Mouse (Mus musculus) ES-Bruce4 (cell line): ENCODE data around the gene Gm17651. TPM values are rescaled to one million over a fixed set of nuclear protein-coding genes. Genes with fewer than 3 reads are reported as not detected.
A peak's percentile ranks its signal among the peaks of the same experiment; 100 is the strongest.

ENCODE experiments used
- H3K27ac ChIP-seq: 2 replicates; pipeline ENCODE4 v1.5.1; 2012; ENCODE audit warnings: low read length, inconsistent platforms; ENCODE audit not compliant: insufficient read depth
- H3K27me3 ChIP-seq: 2 replicates; pipeline ENCODE4 v1.6.1; 2012; ENCODE audit warnings: mild to moderate bottlenecking, low read length, inconsistent platforms; ENCODE audit not compliant: control insufficient read depth, poor library complexity, insufficient read depth, severe bottlenecking
- H3K36me3 ChIP-seq: 2 replicates; pipeline ENCODE4 v1.6.1; 2012; ENCODE audit warnings: inconsistent platforms, mild to moderate bottlenecking, low read length, moderate library complexity; ENCODE audit not compliant: control insufficient read depth, poor library complexity, insufficient read depth, severe bottlenecking
- H3K4me1 ChIP-seq: one replicate; pipeline ENCODE4 v1.8.1; 2011; ENCODE audit warnings: low read length; ENCODE audit not compliant: control insufficient read depth, insufficient read depth
- H3K4me3 ChIP-seq: 2 replicates; pipeline ENCODE4 v1.5.1; 2011; ENCODE audit warnings: low read depth, mild to moderate bottlenecking, low read length
- H3K9ac ChIP-seq: 2 replicates; pipeline ENCODE4 v1.6.1; 2012; ENCODE audit warnings: low read depth, mild to moderate bottlenecking, inconsistent platforms; ENCODE audit not compliant: poor library complexity, severe bottlenecking
- H3K9me3 ChIP-seq: replicated peaks from 2 replicates; pipeline ENCODE4 v1.6.1; 2012; ENCODE audit warnings: mild to moderate bottlenecking, low read length, inconsistent platforms; ENCODE audit not compliant: control insufficient read depth, poor library complexity, insufficient read depth, severe bottlenecking
- CTCF ChIP-seq: IDR thresholded peaks from one replicate; pipeline ENCODE4 v1.8.1; 2011; ENCODE audit warnings: low read depth, low read length
- EP300 ChIP-seq: IDR thresholded peaks from 2 replicates; pipeline ENCODE4 v1.6.1; 2011; ENCODE audit warnings: low read depth, low read length; ENCODE audit not compliant: insufficient read depth
- POLR2A ChIP-seq: IDR thresholded peaks from one replicate; pipeline ENCODE4 v1.8.1; 2011; ENCODE audit warnings: low read length; ENCODE audit not compliant: insufficient read depth
- polyA plus RNA-seq: library from polyadenylated mRNA; stranded (reverse); fragments of >200 nt; gene quantifications from 2 replicates; pipeline ENCODE4 v1.2.4, GENCODE M21; 2011; ENCODE audit warnings: low read depth; ENCODE audit not compliant: missing spikeins, insufficient read depth, insufficient read length

Gene Gm17651
- polyA plus RNA-seq, 1 experiment = not detected

GRCm38 (mm10) chr3:97657655-97658411 is 16.7 kb downstream of the Gm17651 start, which contains the start of gene Prkab2:
Gene Prkab2, plus strand, starts transcription at chr3:97658193.
- H3K27ac ChIP-seq = no peak within 1 kb of the TSS
- no peaks in the 10 kb centered on the region for H3K4me1 ChIP-seq
- H3K9ac ChIP-seq = peak within 1 kb of the TSS; percentile 85
- H3K9me3 ChIP-seq = no peaks in the 10 kb centered on the region
- peak within 1 kb of the TSS; percentile 91 for H3K4me3 ChIP-seq
- H3K36me3 ChIP-seq = 0 out of 2 replicates have a peak, but pooled peaks cover 2% of the 10 kb centered on the region
- TF ChIP-seq POLR2A = peak; percentile 19
- TF ChIP-seq EP300 = no peak
- H3K27me3 ChIP-seq = no peaks in the 10 kb centered on the region

GRCm38 (mm10) chr3:97654901-97655300 is 19.6 kb downstream of the Gm17651 start:
- no peak overlapping the region for H3K9ac ChIP-seq
- no peaks in the 10 kb centered on the region for H3K9me3 ChIP-seq
- no peak overlapping the region for H3K4me3 ChIP-seq
- no peaks in the 10 kb centered on the region for H3K4me1 ChIP-seq
- no peaks in the 10 kb centered on the region for H3K27me3 ChIP-seq
- H3K36me3 ChIP-seq = no peaks in the 10 kb centered on the region
- TF ChIP-seq CTCF (peak; percentile 49), EP300 (no peak), POLR2A (no peak)
- H3K27ac ChIP-seq = no peak overlapping the region

- no peaks in the 10 kb centered on the region for H3K27me3 ChIP-seq
- TF ChIP-seq EP300 (no peak), POLR2A (no peak), CTCF (no peak)
- H3K4me1 ChIP-seq = no peaks in the 10 kb centered on the region
- H3K4me3 ChIP-seq = no peak overlapping the region
- H3K27ac ChIP-seq = no peak overlapping the region
- no peaks in the 10 kb centered on the region for H3K9me3 ChIP-seq
- no peaks in the 10 kb centered on the region for H3K36me3 ChIP-seq
- H3K9ac ChIP-seq = no peak overlapping the region
Observed at GRCm38 (mm10) chr3:97653781-97654180, 20.7 kb downstream of the Gm17651 start.

- TF ChIP-seq CTCF (no peak), EP300 (no peak), POLR2A (no peak)
- Histone ChIP-seq H3K27me3 (no peaks in the 10 kb centered on the region), H3K4me3 (no peak overlapping the region), H3K4me1 (no peaks in the 10 kb centered on the region), H3K27ac (no peak overlapping the region), H3K9me3 (no peaks in the 10 kb centered on the region), H3K36me3 (no peaks in the 10 kb centered on the region), H3K9ac (no peak overlapping the region)
Observed at GRCm38 (mm10) chr3:97651604-97652003, 22.9 kb downstream of the Gm17651 start.

- Histone ChIP-seq H3K9ac (no peak overlapping the region), H3K9me3 (no peaks in the 10 kb centered on the region), H3K4me3 (no peak overlapping the region), H3K4me1 (no peaks in the 10 kb centered on the region), H3K27me3 (no peaks in the 10 kb centered on the region), H3K27ac (no peak overlapping the region), H3K36me3 (no peaks in the 10 kb centered on the region)
- TF ChIP-seq EP300 (no peak), CTCF (no peak), POLR2A (no peak)
Observed at GRCm38 (mm10) chr3:97649469-97649868, 25.0 kb downstream of the Gm17651 start.

- H3K4me1 ChIP-seq = no peaks in the 10 kb centered on the region
- H3K9me3 ChIP-seq = no peaks in the 10 kb centered on the region
- no peaks in the 10 kb centered on the region for H3K36me3 ChIP-seq
- H3K4me3 ChIP-seq = no peak overlapping the region
- no peaks in the 10 kb centered on the region for H3K27me3 ChIP-seq
- no peak overlapping the region for H3K27ac ChIP-seq
- H3K9ac ChIP-seq = no peak overlapping the region
- TF ChIP-seq EP300 (no peak), CTCF (no peak), POLR2A (no peak)
Observed at GRCm38 (mm10) chr3:97649022-97649421, 25.5 kb downstream of the Gm17651 start.
